Mouse (Mus musculus): ENCODE results near the gene Opa1.

GRCm38 (mm10) chr16:29666991-29667701 lies 88.0 kb downstream of the Opa1 start:
- TF ChIP-seq POLR2A (IDR thresholded peaks at IDR 0.05; ENCODE audit: control insufficient read depth, extremely low read depth, insufficient read depth, low read length, poor library complexity) (no peak), CTCF (IDR thresholded peaks at IDR 0.05; ENCODE audit: borderline replicate concordance, control insufficient read depth, extremely low read depth, insufficient read depth, low read length, poor library complexity) (no peak)
